31 mouse cellular contexts compared by ENCODE assay signal in the genomic region with DNA sequence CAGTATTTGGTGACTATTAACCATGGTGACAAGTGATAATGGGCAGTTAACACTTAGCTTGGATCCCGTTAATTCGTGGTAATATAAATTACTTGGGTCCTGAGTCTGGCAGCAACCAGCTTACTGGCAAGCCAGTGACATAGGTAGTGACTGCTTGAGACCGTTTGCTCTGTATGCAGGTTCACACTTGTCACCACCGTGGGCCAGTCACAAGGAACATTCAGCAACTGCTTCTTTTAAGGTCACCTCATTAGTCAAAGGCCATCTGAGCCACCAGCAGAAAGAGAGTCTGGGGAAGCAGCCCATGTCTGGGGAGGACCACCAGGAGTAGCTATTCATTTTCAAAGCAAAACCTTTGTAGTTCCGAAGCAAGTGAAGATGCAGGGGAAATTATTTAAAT.
"Had no signal": no experiment of that assay in that cellular context is flagged by ENCODE, and none has a peak within 500 bp of the region (broad histone marks: within the 10 kb centered on the region; RNA-seq: fewer than 3 reads in every experiment).

No protein-coding gene starts in this region.

- ATAC-seq: liver, embryonic 12.5 days; liver, postnatal 0 days; lung, postnatal 0 days; midbrain, embryonic 13.5 days; midbrain, embryonic 15.5 days had no signal

- H3K4me1 ChIP-seq: liver, embryonic 12.5 days; liver, embryonic 13.5 days; liver, embryonic 15.5 days; megakaryocyte, embryonic 14.5 days had no signal

- H3K27me3 ChIP-seq: liver, embryonic 12.5 days; liver, embryonic 13.5 days; liver, embryonic 15.5 days; megakaryocyte, embryonic 14.5 days; midbrain, embryonic 15.5 days; neural tube, embryonic 12.5 days had no signal

- H3K9ac ChIP-seq: limb, embryonic 12.5 days; limb, embryonic 13.5 days; limb, embryonic 15.5 days; liver, embryonic 12.5 days; liver, embryonic 13.5 days; liver, embryonic 14.5 days; liver, embryonic 15.5 days; liver, postnatal 0 days; lung, embryonic 14.5 days; lung, embryonic 15.5 days; midbrain, embryonic 12.5 days; midbrain, embryonic 13.5 days; midbrain, embryonic 15.5 days; neural tube, embryonic 12.5 days; neural tube, embryonic 13.5 days had no signal

- H3K27ac ChIP-seq: limb, embryonic 10.5 days; limb, embryonic 12.5 days; limb, embryonic 13.5 days; limb, embryonic 15.5 days; liver, embryonic 12.5 days; liver, embryonic 13.5 days; liver, embryonic 14.5 days; liver, embryonic 15.5 days; lung, embryonic 15.5 days; macrophage; midbrain, embryonic 10.5 days; midbrain, embryonic 12.5 days; midbrain, embryonic 13.5 days; midbrain, embryonic 15.5 days; neural tube, embryonic 12.5 days; neural tube, embryonic 13.5 days had no signal

- H3K36me3 ChIP-seq: limb, embryonic 10.5 days; limb, embryonic 12.5 days; limb, embryonic 13.5 days; limb, embryonic 15.5 days; liver, embryonic 12.5 days; liver, embryonic 13.5 days; liver, embryonic 15.5 days; lung, embryonic 15.5 days; midbrain, embryonic 10.5 days; midbrain, embryonic 12.5 days; midbrain, embryonic 13.5 days; midbrain, embryonic 15.5 days; neural tube, embryonic 12.5 days; neural tube, embryonic 13.5 days had no signal

- H3K9me3 ChIP-seq: limb, embryonic 10.5 days; limb, embryonic 12.5 days; limb, embryonic 13.5 days; limb, embryonic 15.5 days; liver, embryonic 12.5 days; liver, embryonic 13.5 days; liver, embryonic 15.5 days; lung, embryonic 15.5 days; midbrain, embryonic 10.5 days; midbrain, embryonic 12.5 days; midbrain, embryonic 13.5 days; midbrain, embryonic 15.5 days; neural tube, embryonic 12.5 days; neural tube, embryonic 13.5 days had no signal

- DNase-seq: left cerebral cortex, postnatal 4 days; liver; liver, embryonic 13.5 days; liver, postnatal 0 days; lung, adult 18-20 months; lung, adult 2 months; lung, embryonic 14.5 days; lung, postnatal 10 days; lung, postnatal 14 days; lung, postnatal 36 days; lung, postnatal 4 days; midbrain, embryonic 14.5 days had no signal

- H3K4me3 ChIP-seq: limb, embryonic 10.5 days; limb, embryonic 12.5 days; limb, embryonic 13.5 days; limb, embryonic 15.5 days; liver, embryonic 12.5 days; liver, embryonic 13.5 days; liver, embryonic 15.5 days; lung, embryonic 15.5 days; megakaryocyte, embryonic 14.5 days; midbrain, embryonic 10.5 days; midbrain, embryonic 12.5 days; midbrain, embryonic 13.5 days; midbrain, embryonic 15.5 days; myocyte; neural tube, embryonic 12.5 days; neural tube, embryonic 13.5 days had no signal

- H3K4me2 ChIP-seq: limb, embryonic 12.5 days; limb, embryonic 13.5 days; limb, embryonic 15.5 days; liver, embryonic 11.5 days; liver, embryonic 12.5 days; liver, embryonic 13.5 days; liver, embryonic 15.5 days; lung, embryonic 14.5 days; lung, embryonic 15.5 days; midbrain, embryonic 12.5 days; midbrain, embryonic 13.5 days; midbrain, embryonic 15.5 days; neural tube, embryonic 12.5 days; neural tube, embryonic 13.5 days had no signal
